Mouse (Mus musculus): ENCODE measurements around the gene Crip3.

The Crip3 gene

DNA sequence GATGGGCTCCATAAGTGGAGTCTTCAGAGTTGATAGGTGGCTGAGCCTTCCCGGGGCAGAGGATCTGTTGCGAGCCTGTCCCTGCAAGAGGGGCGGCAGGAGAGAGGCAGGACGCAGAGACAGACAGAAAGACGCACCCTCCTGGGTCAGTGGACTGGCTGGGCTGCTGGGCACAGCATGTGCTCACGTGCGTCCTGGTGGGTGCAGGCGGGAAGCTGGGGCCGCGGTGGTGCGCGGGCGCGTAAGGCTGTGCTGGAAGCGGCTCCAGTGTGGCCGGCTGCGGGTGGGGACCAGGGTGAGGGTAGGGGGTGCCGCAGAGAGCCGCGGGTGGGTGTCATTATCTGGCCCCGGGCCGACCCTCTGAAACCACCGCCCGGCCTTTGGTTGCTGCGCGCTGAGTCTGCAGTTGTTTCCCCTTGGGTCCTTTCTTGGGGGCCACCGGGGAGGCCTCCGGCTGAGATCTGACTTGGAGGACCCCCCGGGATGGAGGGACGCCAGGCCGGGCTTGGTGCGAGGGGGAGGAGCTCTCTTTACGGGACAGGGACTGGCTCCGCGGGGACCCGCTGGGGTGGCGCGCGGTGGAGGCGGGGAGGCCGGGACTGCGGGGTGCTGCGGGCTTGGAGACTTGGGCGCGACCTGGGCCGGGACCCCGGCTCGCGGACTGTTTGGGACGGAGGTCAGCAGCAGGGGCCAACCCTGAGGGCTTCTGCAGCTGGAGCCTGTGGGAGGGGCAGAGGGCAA is 16.3 kb downstream of the Crip3 start:
- TF ChIP-seq GATA4 (IDR thresholded peaks at IDR 0.05; ENCODE audit: insufficient replicate concordance, low read length) = no peak

DNA sequence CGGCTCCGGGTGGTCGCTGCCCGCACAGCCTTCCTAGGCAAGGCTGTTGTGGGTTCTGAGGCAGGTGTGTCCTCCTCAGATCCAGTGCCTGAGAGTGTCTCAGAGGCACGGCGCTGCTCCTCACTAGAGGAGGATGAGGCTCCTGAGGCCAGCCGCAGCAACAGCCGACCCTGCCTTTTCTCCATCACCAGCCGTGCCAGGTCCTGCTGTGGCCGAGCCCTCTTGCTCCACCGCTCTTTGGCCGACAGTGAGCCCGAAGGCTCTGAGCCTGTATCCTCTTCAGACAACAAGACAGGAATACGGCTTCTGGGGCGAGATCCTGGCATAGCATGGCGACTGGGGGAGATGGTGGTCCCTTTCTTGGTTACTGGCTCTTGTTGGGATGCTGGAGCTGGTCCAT is 17.5 kb downstream of the Crip3 start:
- no peak for TF ChIP-seq GATA4 (IDR thresholded peaks at IDR 0.05; ENCODE audit: insufficient replicate concordance, low read length)

DNA sequence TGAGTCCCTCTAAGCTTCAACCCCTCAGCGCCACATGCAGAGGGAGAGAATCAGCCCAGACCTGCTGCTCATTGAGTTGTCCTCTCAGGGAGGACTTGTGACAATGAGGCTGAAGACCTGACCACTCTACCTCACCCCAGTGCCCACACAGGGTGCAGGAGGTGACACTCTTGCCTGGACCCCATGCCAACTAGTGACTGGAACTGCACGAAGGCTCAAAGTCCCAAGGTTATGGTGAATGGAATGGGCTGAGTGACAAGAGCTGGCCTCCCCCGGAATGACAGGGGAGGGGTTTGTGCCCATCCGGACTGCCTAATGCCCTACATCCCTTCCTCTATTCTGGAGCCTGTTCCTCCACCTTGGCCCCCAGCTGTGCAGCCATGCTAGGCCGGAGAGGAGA is 24.0 kb downstream of the Crip3 start:
- TF ChIP-seq GATA4 (IDR thresholded peaks at IDR 0.05; ENCODE audit: insufficient replicate concordance, low read length) = no peak

DNA sequence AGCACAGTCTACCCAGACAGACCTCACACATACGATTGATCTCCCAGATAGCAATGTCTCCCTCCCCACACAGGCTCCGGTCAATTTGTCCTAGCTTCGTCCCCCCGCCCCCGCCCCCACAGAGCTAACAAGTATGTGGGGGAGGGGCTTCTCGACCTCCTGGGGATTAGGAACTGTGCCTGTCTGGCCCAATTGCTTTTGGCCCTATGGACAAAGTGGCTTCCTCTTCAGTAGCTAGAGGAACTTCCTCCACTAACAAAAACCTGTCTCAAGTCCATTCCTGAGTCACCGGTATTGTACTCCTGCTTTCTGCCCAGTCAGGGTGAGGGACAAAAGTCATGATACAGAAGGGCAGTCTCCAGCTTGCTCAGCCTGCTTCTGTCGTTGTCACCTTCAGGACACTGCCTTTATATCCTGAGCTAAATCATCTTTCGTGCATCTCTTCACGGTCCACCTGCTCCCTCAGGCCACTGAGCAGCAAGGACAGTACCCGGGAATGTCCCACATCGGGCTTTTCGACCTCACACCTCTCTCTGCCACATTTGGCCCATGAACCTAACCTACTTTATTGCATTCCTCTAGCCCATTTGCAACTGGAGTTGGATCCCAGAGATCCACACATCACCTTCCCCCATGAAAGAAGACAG is 24.7 kb downstream of the Crip3 start:
- no peak for TF ChIP-seq GATA4 (IDR thresholded peaks at IDR 0.05; ENCODE audit: insufficient replicate concordance, low read length)

DNA sequence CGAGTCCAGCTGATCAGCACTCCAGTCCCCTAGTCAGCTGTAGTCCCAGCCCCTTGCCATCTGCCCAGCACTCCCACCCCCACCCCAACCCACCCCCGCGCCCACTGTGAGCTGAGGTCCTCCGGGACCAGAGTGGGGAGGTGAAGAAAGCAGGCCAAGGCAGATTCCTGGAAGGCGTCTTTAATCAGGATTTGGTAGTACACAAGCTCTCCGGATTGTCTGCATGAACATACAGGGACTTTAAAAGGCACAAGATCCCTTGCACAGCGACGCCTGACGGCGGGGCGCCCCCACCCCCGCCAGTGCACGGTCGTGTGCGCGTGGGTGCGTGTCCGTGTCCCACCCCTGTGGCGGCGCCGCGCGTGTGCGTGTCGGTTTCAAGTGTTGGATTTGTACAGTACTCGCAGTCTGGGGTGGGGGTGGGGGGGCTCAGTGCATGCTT is 25.3 kb downstream of the Crip3 start:
- TF ChIP-seq GATA4 (IDR thresholded peaks at IDR 0.05; ENCODE audit: insufficient replicate concordance, low read length) = no peak

DNA sequence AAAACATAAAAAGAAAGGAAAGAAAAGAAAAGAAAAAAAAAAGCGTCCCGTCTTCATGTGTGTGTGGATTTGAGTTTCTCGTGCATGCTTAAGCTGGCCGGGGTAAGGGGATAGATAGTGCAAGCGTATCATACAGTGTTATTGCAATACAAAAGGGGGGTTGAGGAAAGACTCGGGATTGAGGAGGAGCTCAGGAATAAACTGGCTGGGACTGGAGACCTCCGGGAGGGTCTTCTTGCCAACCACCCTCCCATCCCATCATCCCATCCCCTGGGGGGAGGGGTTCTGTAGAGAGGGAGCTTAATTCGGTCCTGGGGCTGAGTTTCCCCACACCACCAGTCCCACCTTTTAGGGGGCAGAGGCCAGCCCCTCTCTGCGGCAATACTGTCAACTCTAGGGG is 25.8 kb downstream of the Crip3 start:
- no peak for TF ChIP-seq GATA4 (IDR thresholded peaks at IDR 0.05; ENCODE audit: insufficient replicate concordance, low read length)

DNA sequence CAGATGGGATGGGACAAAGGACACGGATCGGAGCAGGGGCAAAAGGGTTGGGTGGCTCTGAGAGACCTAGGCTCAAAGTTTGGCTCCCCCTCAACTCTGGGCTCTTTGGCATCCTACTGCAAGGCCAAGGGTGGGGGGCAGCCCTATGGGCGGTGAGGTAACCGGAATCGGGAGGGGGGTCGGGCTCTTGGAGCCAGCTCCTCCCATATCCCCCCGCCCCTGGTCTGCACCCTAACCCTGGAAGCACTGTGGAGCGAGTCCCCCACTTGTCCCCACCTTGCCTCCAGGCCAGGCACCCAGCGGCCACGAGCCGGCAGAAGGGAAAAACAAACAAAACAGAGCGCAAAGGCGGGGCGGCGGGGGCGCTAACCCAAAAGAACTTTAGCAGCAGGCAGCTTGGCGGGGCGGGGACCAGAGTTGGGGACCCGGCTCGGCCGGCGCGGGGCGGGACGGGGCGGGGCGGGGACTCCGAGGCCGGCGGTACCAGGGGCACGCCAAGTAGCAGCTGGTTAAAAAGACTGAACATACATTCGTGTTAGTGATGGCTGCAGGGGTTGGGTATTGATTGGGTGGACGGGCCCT is 26.5 kb downstream of the Crip3 start:
- TF ChIP-seq GATA4 (IDR thresholded peaks at IDR 0.05; ENCODE audit: insufficient replicate concordance, low read length) = no peak

DNA sequence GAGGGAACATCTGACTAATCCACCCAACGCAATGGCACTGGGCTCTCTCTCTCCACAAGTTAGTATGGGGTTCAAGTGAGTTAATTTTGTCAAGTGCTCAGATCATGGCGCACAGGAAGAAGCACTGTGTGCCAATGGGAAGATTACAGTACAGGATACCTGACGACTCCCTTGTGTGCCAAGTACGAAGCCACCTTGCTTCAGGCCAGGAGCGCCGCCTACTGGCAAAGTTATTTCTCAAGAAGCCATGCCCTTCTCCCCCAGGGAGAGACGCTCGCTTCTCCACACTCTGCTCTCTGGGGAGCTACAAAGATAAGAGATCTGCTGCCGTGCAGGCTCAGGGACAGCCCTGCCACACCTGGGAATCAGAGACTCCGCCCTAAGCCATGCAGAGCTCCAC is 29.1 kb downstream of the Crip3 start:
- no peak for TF ChIP-seq GATA4 (IDR thresholded peaks at IDR 0.05; ENCODE audit: insufficient replicate concordance, low read length)

DNA sequence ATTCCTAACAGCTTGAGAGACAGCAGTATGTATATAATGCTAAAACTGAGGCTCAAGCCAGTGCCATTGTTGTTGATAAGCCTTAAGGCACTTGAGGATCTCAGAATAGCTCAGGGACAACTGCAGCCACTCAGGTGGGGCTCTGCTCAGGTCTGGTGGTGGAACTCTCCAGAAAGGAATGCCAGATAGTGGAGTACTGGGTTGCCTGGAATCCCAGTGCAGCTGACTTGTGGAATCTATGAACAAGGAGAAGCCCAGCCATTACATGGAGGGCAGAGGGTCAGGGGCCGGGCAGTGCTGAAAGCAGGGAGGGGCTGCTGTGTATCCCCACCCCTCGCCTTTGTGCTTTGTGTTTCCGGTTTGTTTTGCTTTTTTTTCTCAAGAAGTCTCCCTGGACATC is 29.7 kb downstream of the Crip3 start:
- no peak for TF ChIP-seq GATA4 (IDR thresholded peaks at IDR 0.05; ENCODE audit: insufficient replicate concordance, low read length)

DNA sequence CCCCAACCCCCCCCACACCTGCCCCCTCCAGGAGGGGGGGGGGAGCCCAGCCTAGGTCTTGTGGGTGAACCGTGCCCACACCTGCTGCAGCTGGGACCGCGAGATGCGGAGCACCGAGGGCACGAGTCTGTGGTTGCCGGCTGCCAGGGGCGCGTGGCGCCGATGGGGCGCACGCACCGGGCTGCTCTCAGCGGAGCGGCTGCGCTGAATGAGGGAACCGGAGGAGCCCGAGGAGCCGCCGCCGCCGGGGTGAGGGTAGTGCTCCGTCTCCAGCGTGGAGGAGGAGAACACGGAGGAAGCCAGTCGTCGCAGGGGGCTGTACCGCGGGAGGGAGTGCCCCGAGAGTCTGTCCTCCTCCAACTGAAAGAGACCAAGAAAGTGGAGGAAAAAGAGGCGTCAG is 31.9 kb downstream of the Crip3 start:
- TF ChIP-seq GATA4 (IDR thresholded peaks at IDR 0.05; ENCODE audit: insufficient replicate concordance, low read length) = no peak

DNA sequence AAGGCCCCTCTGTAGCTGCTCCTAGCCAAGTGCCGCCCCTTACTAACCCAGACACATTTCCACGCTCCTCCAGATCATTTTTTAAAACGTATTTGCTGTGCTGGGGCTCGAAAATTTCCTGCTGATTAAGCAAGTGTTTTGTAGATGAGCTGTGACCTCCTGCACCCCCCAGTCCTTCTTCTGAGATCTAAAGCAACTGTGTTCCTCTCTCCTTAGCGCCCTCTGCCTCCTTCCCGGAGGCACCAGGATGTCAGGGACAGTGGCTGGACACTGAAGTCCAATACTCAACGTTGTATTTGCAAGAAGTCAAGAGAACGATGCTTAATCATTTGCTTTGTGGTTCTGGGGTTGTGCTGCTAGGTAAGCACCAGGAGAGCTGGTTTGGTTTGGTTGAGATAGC is 32.6 kb downstream of the Crip3 start:
- no peak for TF ChIP-seq GATA4 (IDR thresholded peaks at IDR 0.05; ENCODE audit: insufficient replicate concordance, low read length)

DNA sequence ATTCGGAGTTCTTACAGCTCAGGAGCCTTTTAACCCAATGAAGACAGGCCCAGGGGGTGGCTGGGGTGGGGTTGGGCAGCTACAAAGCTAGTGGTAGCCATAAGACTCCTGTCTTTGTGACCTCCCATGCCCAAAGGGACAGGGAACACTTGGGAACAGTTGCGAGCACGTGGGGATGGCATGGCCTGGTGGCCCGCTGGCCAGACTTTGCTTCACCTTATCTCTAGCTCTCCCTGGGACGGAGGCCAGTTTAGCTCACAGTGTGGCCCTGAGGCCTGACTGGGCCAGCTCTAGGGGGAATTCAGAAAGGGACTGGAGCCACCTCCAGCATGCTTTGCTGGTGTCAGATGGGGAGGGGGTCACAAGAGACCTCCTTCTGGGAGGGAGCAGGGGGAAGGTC is 33.5 kb downstream of the Crip3 start:
- peak; percentile 93; the same call in 1 of the 2 replicates for TF ChIP-seq GATA4 (IDR thresholded peaks at IDR 0.05; ENCODE audit: insufficient replicate concordance, low read length)

DNA sequence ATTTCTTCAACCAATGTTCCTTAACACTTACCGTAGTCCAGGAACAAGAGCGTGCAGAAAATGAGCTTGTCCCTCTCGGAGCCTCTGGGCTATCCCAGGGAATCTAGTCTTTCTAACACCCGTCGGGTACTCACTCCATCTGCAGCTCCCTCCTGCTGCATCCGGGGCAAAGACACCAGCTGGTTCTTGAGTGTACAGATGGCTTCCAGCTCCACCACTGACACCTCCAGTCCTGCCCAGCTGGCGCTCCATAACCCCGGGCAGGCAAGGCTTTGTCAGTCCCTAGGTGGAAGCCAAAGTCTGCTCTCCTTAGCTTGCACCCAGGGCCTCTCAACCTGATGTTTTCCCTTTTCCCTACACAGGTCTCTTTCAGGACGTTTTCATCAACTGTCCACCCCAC is 39.1 kb downstream of the Crip3 start:
- TF ChIP-seq GATA4 (IDR thresholded peaks at IDR 0.05; ENCODE audit: insufficient replicate concordance, low read length) = no peak

DNA sequence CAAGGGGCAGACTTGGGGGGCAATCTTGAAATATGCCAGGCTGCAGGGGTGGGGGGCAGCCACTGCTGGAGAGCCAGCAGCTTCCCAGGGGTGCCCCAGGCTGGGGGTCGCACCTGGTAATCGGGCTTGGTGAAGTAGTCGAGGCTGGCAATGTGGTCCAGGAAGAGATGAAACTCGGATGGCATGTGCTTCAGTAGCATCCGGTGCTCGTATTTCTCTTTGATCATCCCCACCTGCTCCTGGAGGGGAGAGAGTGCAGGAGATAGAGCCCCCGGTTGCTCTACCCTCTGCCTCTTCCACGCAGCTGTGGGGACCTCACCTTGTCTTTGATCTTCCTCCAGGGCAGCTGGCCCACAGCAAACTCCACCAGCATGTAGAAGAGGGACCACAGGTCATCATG is 47.9 kb downstream of the Crip3 start:
- no peak for TF ChIP-seq GATA4 (IDR thresholded peaks at IDR 0.05; ENCODE audit: insufficient replicate concordance, low read length)

DNA sequence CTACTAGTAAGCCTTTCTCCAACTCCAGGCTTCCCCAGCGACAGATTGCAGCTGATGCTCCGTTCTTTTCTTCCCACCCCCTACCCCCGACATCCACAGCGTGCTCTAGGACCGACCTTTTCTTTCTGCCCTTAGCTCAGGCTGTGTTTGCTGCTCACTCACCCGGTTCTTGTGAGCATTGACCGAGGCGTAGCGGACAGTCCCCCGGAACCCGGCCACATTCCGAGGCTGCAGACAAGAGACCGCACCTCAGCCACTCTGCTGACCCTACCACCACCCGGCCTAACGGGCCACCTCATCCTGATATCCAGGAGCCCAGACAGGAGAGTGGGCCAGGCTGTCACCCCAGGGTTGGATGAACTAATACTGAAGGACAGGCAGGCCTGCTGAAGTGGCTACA is 48.6 kb downstream of the Crip3 start:
- no peak for TF ChIP-seq GATA4 (IDR thresholded peaks at IDR 0.05; ENCODE audit: insufficient replicate concordance, low read length)
